Mouse (Mus musculus): ENCODE results near the gene 4933402E13Rik. TPM values are rescaled to one million over a fixed set of nuclear protein-coding genes. Genes with fewer than 3 reads are reported as not detected.

Gene 4933402E13Rik
- not detected in 2 replicates for polyA plus RNA-seq (2012; rRNA removed)

GRCm38 (mm10) chrX:62283199-62283598 lies at the start of gene 4933402E13Rik:
4933402E13Rik (plus strand) TSS chrX:62283499.

Other genes starting within 250 kb of the 4933402E13Rik start
- not detected in 2 replicates for gene 4931400O07Rik, start 184.5 kb downstream of the 4933402E13Rik start, polyA plus RNA-seq (2012; rRNA removed)

Measured in stomach, adult 2 months (tissue).